Mouse (Mus musculus): ENCODE data around the gene Nav2. TPM values are rescaled to one million over a fixed set of nuclear protein-coding genes. Genes with fewer than 3 reads are reported as not detected.

The Nav2 gene
- polyA plus RNA-seq, 1 experiment from 2014 or later = 10.1 TPM

GRCm38 (mm10) chr7:49094531-49094930 is 186.0 kb downstream of the Nav2 start:
- Histone ChIP-seq H3K9me3 (replicated peaks; ENCODE audit: low read length) (no peaks in the 10 kb centered on the region), H3K27ac (no peak overlapping the region), H3K27me3 (ENCODE audit: insufficient read depth, low read length) (no peaks in the 10 kb centered on the region), H3K9ac (ENCODE audit: low read depth, low read length) (no peak overlapping the region), H3K4me1 (replicated peaks; ENCODE audit: insufficient read depth, low read length) (no peaks in the 10 kb centered on the region), H3K4me3 (replicated peaks; ENCODE audit: low read depth, low read length) (no peak overlapping the region), H3K4me2 (ENCODE audit: low read length) (no peak overlapping the region), H3K36me3 (ENCODE audit: insufficient read depth, low read length) (no peaks in the 10 kb centered on the region)
- ATAC-seq (replicated peaks; ENCODE audit: low FRiP score, low read depth) = no peak
- no peak for DNase-seq (ENCODE audit: low spot score)
- TF ChIP-seq CTCF (IDR thresholded peaks at IDR 0.05; ENCODE audit: low read depth) = no peak
- WGBS = 93% methylated on average over 3 of the region's 3 CpGs

DNA sequence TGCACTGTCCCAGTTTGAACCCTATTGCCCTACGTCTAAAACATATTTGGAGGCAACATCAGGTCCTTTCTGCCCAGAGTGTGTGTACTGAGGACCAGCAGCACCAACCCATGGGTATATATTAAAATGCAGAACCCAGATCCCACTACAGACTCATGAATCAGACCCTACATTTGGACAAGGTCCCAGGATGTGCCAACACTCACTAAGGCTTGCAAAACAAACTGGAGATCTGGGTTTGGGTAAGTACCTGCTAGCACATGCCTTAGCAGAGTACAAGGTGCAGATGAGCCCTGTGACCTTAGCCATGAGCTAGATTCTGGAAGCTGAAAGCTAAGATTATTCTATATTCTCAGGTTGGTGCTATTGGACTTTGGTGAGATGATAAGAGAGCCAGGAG is 192.8 kb downstream of the Nav2 start:
- no peaks in the 10 kb centered on the region for H3K27me3 ChIP-seq (ENCODE audit: insufficient read depth, low read length)
- H3K36me3 ChIP-seq (ENCODE audit: insufficient read depth, low read length) = no peaks in the 10 kb centered on the region
- H3K27ac ChIP-seq = no peak overlapping the region
- ATAC-seq (replicated peaks; ENCODE audit: low FRiP score, low read depth) = no peak
- no peak for DNase-seq (ENCODE audit: low spot score)
- no peaks in the 10 kb centered on the region for H3K9me3 ChIP-seq (replicated peaks; ENCODE audit: low read length)
- no peak overlapping the region for H3K9ac ChIP-seq (ENCODE audit: low read depth, low read length)
- no peak overlapping the region for H3K4me2 ChIP-seq (ENCODE audit: low read length)
- no peak for TF ChIP-seq CTCF (IDR thresholded peaks at IDR 0.05; ENCODE audit: low read depth)
- no peaks in the 10 kb centered on the region for H3K4me1 ChIP-seq (replicated peaks; ENCODE audit: insufficient read depth, low read length)
- WGBS = 70% methylated on average over 1 of the region's 1 CpGs
- no peak overlapping the region for H3K4me3 ChIP-seq (replicated peaks; ENCODE audit: low read depth, low read length)

DNA sequence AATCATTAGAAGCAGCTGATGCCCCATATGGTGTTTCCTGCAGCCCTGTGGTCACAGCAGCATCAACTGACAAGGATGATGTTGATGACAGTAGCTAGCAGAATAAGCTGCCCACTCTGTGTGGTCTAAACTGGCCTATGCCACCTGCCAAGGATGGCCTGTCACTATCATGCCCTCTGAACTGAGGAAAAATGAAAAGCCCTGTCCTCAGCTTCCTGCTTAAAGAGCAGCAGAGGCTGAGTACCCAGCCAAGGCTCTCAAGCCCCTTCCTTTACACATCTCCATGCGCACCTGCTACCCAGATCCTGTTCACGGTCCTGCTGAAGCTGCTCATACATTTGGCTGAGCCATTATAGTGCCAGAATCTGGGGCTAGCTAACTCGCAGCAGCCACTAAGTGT is 193.7 kb downstream of the Nav2 start:
- ATAC-seq (replicated peaks; ENCODE audit: low FRiP score, low read depth) = no peak
- no peak for DNase-seq (ENCODE audit: low spot score)
- Histone ChIP-seq H3K36me3 (ENCODE audit: insufficient read depth, low read length) (no peaks in the 10 kb centered on the region), H3K27me3 (ENCODE audit: insufficient read depth, low read length) (no peaks in the 10 kb centered on the region), H3K9ac (ENCODE audit: low read depth, low read length) (no peak overlapping the region), H3K27ac (no peak overlapping the region), H3K9me3 (replicated peaks; ENCODE audit: low read length) (no peaks in the 10 kb centered on the region), H3K4me2 (ENCODE audit: low read length) (no peak overlapping the region), H3K4me1 (replicated peaks; ENCODE audit: insufficient read depth, low read length) (no peaks in the 10 kb centered on the region), H3K4me3 (replicated peaks; ENCODE audit: low read depth, low read length) (no peak overlapping the region)
- 82% methylated on average over 3 of the region's 3 CpGs for WGBS
- no peak for TF ChIP-seq CTCF (IDR thresholded peaks at IDR 0.05; ENCODE audit: low read depth)

- Histone ChIP-seq H3K36me3 (ENCODE audit: insufficient read depth, low read length) (no peaks in the 10 kb centered on the region), H3K4me2 (ENCODE audit: low read length) (no peak overlapping the region), H3K4me1 (replicated peaks; ENCODE audit: insufficient read depth, low read length) (no peaks in the 10 kb centered on the region), H3K27me3 (ENCODE audit: insufficient read depth, low read length) (no peaks in the 10 kb centered on the region), H3K27ac (no peak overlapping the region), H3K9me3 (replicated peaks; ENCODE audit: low read length) (no peaks in the 10 kb centered on the region), H3K4me3 (replicated peaks; ENCODE audit: low read depth, low read length) (no peak overlapping the region), H3K9ac (ENCODE audit: low read depth, low read length) (no peak overlapping the region)
- WGBS = 72% methylated on average over 8 of the region's 8 CpGs
- TF ChIP-seq CTCF (IDR thresholded peaks at IDR 0.05; ENCODE audit: low read depth) = no peak
- no peak for ATAC-seq (replicated peaks; ENCODE audit: low FRiP score, low read depth)
- no peak for DNase-seq (ENCODE audit: low spot score)
These were observed 195.9 kb downstream of the Nav2 start for GRCm38 (mm10) chr7:49104376-49104775.

DNA sequence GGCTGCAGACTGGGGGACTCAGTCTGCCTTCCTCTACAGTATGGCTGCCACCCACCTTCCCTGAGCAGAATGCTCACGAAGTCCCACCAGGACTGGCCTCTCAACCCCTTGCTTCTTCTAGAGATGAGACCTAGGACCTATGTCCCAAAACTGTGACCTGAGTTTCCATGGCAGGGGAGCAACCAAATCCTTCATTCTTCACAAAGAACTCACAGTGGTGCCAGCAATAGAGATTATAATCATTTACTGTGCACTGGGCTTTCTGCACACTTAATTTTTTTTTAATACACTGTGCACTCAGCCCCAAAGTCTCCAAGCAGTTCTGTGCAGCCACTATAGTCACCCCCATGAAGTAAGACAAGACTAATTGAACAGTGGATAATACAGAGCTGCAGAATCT is 196.3 kb downstream of the Nav2 start:
- no peak for TF ChIP-seq CTCF (IDR thresholded peaks at IDR 0.05; ENCODE audit: low read depth)
- no peak for ATAC-seq (replicated peaks; ENCODE audit: low FRiP score, low read depth)
- Histone ChIP-seq H3K4me2 (ENCODE audit: low read length) (no peak overlapping the region), H3K27me3 (ENCODE audit: insufficient read depth, low read length) (no peaks in the 10 kb centered on the region), H3K9me3 (replicated peaks; ENCODE audit: low read length) (no peaks in the 10 kb centered on the region), H3K4me3 (replicated peaks; ENCODE audit: low read depth, low read length) (no peak overlapping the region), H3K9ac (ENCODE audit: low read depth, low read length) (no peak overlapping the region), H3K36me3 (ENCODE audit: insufficient read depth, low read length) (no peaks in the 10 kb centered on the region), H3K27ac (no peak overlapping the region), H3K4me1 (replicated peaks; ENCODE audit: insufficient read depth, low read length) (no peaks in the 10 kb centered on the region)
- no peak for DNase-seq (ENCODE audit: low spot score)
- 96% methylated on average over 1 of the region's 1 CpGs for WGBS

DNA sequence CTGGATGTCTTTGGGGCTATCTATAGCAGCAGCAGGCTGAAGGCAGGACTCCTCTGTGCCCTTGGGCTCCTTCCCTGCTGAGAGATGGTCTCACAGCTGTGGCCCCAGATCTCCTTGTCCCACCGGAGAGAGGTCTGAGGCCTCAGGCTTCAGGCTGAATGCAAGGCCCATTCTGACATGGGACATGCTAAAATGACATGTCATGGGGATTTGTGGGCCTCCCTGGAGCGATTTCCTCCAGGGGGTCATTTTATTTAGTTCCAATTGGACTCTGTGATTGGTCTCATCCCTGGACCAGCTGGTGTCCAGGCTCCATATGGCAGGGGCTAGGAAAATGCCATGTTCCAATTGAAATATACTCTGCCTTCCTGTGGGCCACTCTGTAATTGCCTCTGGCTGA is 197.0 kb downstream of the Nav2 start:
- no peaks in the 10 kb centered on the region for H3K9me3 ChIP-seq (replicated peaks; ENCODE audit: low read length)
- H3K4me2 ChIP-seq (ENCODE audit: low read length) = no peak overlapping the region
- H3K4me1 ChIP-seq (replicated peaks; ENCODE audit: insufficient read depth, low read length) = no peaks in the 10 kb centered on the region
- WGBS = 86% methylated on average over 2 of the region's 2 CpGs
- no peaks in the 10 kb centered on the region for H3K27me3 ChIP-seq (ENCODE audit: insufficient read depth, low read length)
- TF ChIP-seq CTCF (IDR thresholded peaks at IDR 0.05; ENCODE audit: low read depth) = no peak
- H3K36me3 ChIP-seq (ENCODE audit: insufficient read depth, low read length) = no peaks in the 10 kb centered on the region
- DNase-seq (ENCODE audit: low spot score) (no peak), ATAC-seq (replicated peaks; ENCODE audit: low FRiP score, low read depth) (no peak)
- no peak overlapping the region for H3K27ac ChIP-seq
- no peak overlapping the region for H3K4me3 ChIP-seq (replicated peaks; ENCODE audit: low read depth, low read length)
- H3K9ac ChIP-seq (ENCODE audit: low read depth, low read length) = no peak overlapping the region

- H3K9me3 ChIP-seq (replicated peaks; ENCODE audit: low read length) = no peaks in the 10 kb centered on the region
- ATAC-seq (replicated peaks; ENCODE audit: low FRiP score, low read depth) (no peak), DNase-seq (ENCODE audit: low spot score) (no peak)
- H3K27ac ChIP-seq = no peak overlapping the region
- TF ChIP-seq CTCF (IDR thresholded peaks at IDR 0.05; ENCODE audit: low read depth) = no peak
- 81% methylated on average over 5 of the region's 5 CpGs for WGBS
- no peak overlapping the region for H3K4me2 ChIP-seq (ENCODE audit: low read length)
- no peaks in the 10 kb centered on the region for H3K4me1 ChIP-seq (replicated peaks; ENCODE audit: insufficient read depth, low read length)
- no peaks in the 10 kb centered on the region for H3K27me3 ChIP-seq (ENCODE audit: insufficient read depth, low read length)
- no peak overlapping the region for H3K4me3 ChIP-seq (replicated peaks; ENCODE audit: low read depth, low read length)
- H3K9ac ChIP-seq (ENCODE audit: low read depth, low read length) = no peak overlapping the region
- H3K36me3 ChIP-seq (ENCODE audit: insufficient read depth, low read length) = no peaks in the 10 kb centered on the region
These were observed 199.6 kb downstream of the Nav2 start for GRCm38 (mm10) chr7:49108076-49108475.
